Mouse (Mus musculus) cerebellum, adult (tissue): ENCODE data around the gene Krtap31-2.
A peak's percentile ranks its signal among the peaks of the same experiment; 100 is the strongest.

Experiments
- ATAC-seq: cut with Nextera tagmentation; 2 replicates; pipeline ENCODE4 v1.9.2; 2017; ENCODE audit warnings: mild to moderate bottlenecking, moderate library complexity, mixed read lengths; ENCODE audit not compliant: insufficient number of reproducible peaks, low FRiP score, low TSS enrichment

Krtap31-2 gene

GRCm38 (mm10) chr11:99935991-99936390 is at the start of gene Krtap31-2:
Gene Krtap31-2, plus strand, starts transcription at chr11:99936291.
- ATAC-seq: no peak

- ATAC-seq: no peak
Measured at GRCm38 (mm10) chr11:99907620-99908019, 28.5 kb upstream of the Krtap31-2 start, which contains the start of gene Krtap31-1. Gene Krtap31-1, plus strand, starts transcription at chr11:99907920.

GRCm38 (mm10) chr11:99914451-99914850 is 21.6 kb upstream of the Krtap31-2 start, which contains the start of gene Gm11565:
Gene Gm11565, plus strand, starts transcription at chr11:99914751.
- no peak for ATAC-seq

GRCm38 (mm10) chr11:99937751-99938264 is 1.7 kb downstream of the Krtap31-2 start:
- ATAC-seq: no peak

GRCm38 (mm10) chr11:99948175-99948574 is 12.1 kb downstream of the Krtap31-2 start, which contains the start of gene Krtap9-5:
Gene Krtap9-5, plus strand, starts transcription at chr11:99948475.
- ATAC-seq: no peak

GRCm38 (mm10) chr11:99964213-99964612 is 28.1 kb downstream of the Krtap31-2 start:
- ATAC-seq: no peak

GRCm38 (mm10) chr11:99965961-99966360 is 29.9 kb downstream of the Krtap31-2 start:
- ATAC-seq: no peak

GRCm38 (mm10) chr11:99978953-99979352 is 42.9 kb downstream of the Krtap31-2 start, which contains the start of gene Krtap29-1:
Gene Krtap29-1, minus strand, starts transcription at chr11:99979053.
- ATAC-seq: no peak

- ATAC-seq: no peak
Measured at GRCm38 (mm10) chr11:99982731-99983130, 46.6 kb downstream of the Krtap31-2 start.

GRCm38 (mm10) chr11:99983442-99983841 is 47.4 kb downstream of the Krtap31-2 start:
- no peak for ATAC-seq

GRCm38 (mm10) chr11:99985291-99986092 is 49.4 kb downstream of the Krtap31-2 start:
- peak; percentile 89 for ATAC-seq

- ATAC-seq: no peak
Measured at GRCm38 (mm10) chr11:99986180-99986647, 50.1 kb downstream of the Krtap31-2 start, which contains the start of gene Krtap16-1. Gene Krtap16-1, minus strand, starts transcription at chr11:99986597.
